Mouse (Mus musculus) MEL (cell line): ENCODE measurements around the gene Tnip3. TPM values are rescaled to one million over a fixed set of nuclear protein-coding genes. Genes with fewer than 3 reads are reported as not detected.

Experiments used
- DNase-seq: peaks from one replicate; pipeline ENCODE4 v3.0.0; 2011; ENCODE audit warnings: low read depth, low spot score
- H3K27ac ChIP-seq: 2 replicates; pipeline ENCODE4 v1.5.1; 2012; ENCODE audit warnings: low read depth, mild to moderate bottlenecking, control low read depth, low read length, moderate library complexity; ENCODE audit not compliant: control insufficient read depth
- H3K27me3 ChIP-seq, 2 experiments: fragments of 150-350 bp in 1 of 2; sonication (generic) in 1 of 2; 2 replicates each; pipeline ENCODE4 v1.6.1; 2012; ENCODE audit warnings: low read length in 2 of 2, mild to moderate bottlenecking in 2 of 2, improper control_type of control experiment in 1 of 2, moderate library complexity in 1 of 2; ENCODE audit not compliant: insufficient read depth in 2 of 2, control insufficient read depth in 1 of 2
- H3K36me3 ChIP-seq, 2 experiments: 2 replicates each; pipeline ENCODE4 v1.6.1; 2012 to 2014; ENCODE audit warnings: low read length in 2 of 2, improper control_type of control experiment in 1 of 2, inconsistent platforms in 1 of 2, mild to moderate bottlenecking in 1 of 2; ENCODE audit not compliant: insufficient read depth in 2 of 2, control insufficient read depth in 1 of 2
- H3K4me1 ChIP-seq, 2 experiments: fragments of 150-350 bp in 1 of 2; sonication (generic) in 1 of 2; 2 replicates each; pipeline ENCODE4 v1.6.1; 2012; ENCODE audit warnings: low read length in 2 of 2, improper control_type of control experiment in 1 of 2, mild to moderate bottlenecking in 1 of 2; ENCODE audit not compliant: insufficient read depth in 2 of 2, control insufficient read depth in 1 of 2
- H3K4me3 ChIP-seq, 2 experiments: fragments of 150-350 bp in 1 of 2; sonication (generic) in 1 of 2; 2 replicates each; pipeline ENCODE4 v1.5.1; 2012; ENCODE audit warnings: low read depth in 2 of 2, low read length in 2 of 2, mild to moderate bottlenecking in 2 of 2, moderate library complexity in 2 of 2, control low read depth in 1 of 2, improper control_type of control experiment in 1 of 2; ENCODE audit not compliant: control insufficient read depth in 1 of 2, insufficient read depth in 1 of 2
- H3K79me2 ChIP-seq: 2 replicates; pipeline ENCODE4 v1.6.1; 2012; ENCODE audit warnings: mild to moderate bottlenecking, low read length, moderate library complexity; ENCODE audit not compliant: control insufficient read depth, poor library complexity, insufficient read depth
- H3K9ac ChIP-seq: 2 replicates; pipeline ENCODE4 v1.6.1; 2012; ENCODE audit warnings: low read depth, mild to moderate bottlenecking, control low read depth, low read length, moderate library complexity; ENCODE audit not compliant: control insufficient read depth, poor library complexity, severe bottlenecking
- H3K9me3 ChIP-seq: fragments of 150-350 bp; sonication (generic); replicated peaks from 2 replicates; pipeline ENCODE4 v1.6.1; 2012; ENCODE audit warnings: mild to moderate bottlenecking, low read length, improper control_type of control experiment, moderate library complexity; ENCODE audit not compliant: insufficient read depth
- CHD1 ChIP-seq: IDR thresholded peaks from 2 replicates; pipeline ENCODE4 v1.6.1; 2012; ENCODE audit warnings: low read depth, mild to moderate bottlenecking, inconsistent platforms, low read length, improper control_type of control experiment
- CHD2 ChIP-seq: IDR thresholded peaks from 2 replicates; pipeline ENCODE4 v1.6.1; 2011; ENCODE audit warnings: low read length, improper control_type of control experiment
- CTCF ChIP-seq, 3 experiments: IDR thresholded peaks in 2 of 3; conservative IDR thresholded peaks in 1 of 3; 2 replicates each; pipeline ENCODE4 v1.5.1; 2011 to 2012; ENCODE audit warnings: low read length in 3 of 3, low read depth in 2 of 3, mild to moderate bottlenecking in 2 of 3, improper control_type of control experiment in 1 of 3, inconsistent platforms in 1 of 3, mixed read lengths in 1 of 3, moderate library complexity in 1 of 3; ENCODE audit not compliant: control insufficient read depth in 1 of 3, insufficient read depth in 1 of 3, poor library complexity in 1 of 3, severe bottlenecking in 1 of 3
- E2F4 ChIP-seq: IDR thresholded peaks from 2 replicates; pipeline ENCODE4 v1.6.1; 2011; ENCODE audit warnings: low read depth, low read length, improper control_type of control experiment, borderline replicate concordance
- ELF1 ChIP-seq: IDR thresholded peaks from 2 replicates; pipeline ENCODE4 v1.6.1; 2014; ENCODE audit warnings: low read depth, mild to moderate bottlenecking, inconsistent platforms, low read length, improper control_type of control experiment, moderate library complexity
- EP300 ChIP-seq, 2 experiments: IDR thresholded peaks; 2 replicates each; pipeline ENCODE4 v1.6.1; 2011; ENCODE audit warnings: improper control_type of control experiment in 2 of 2, low read length in 2 of 2, low read depth in 1 of 2, mild to moderate bottlenecking in 1 of 2
- ETS1 ChIP-seq: IDR thresholded peaks from 2 replicates; pipeline ENCODE4 v1.6.1; 2012; ENCODE audit warnings: low read depth, mild to moderate bottlenecking, inconsistent platforms, low read length, improper control_type of control experiment, moderate library complexity
- GABPA ChIP-seq: IDR thresholded peaks from 2 replicates; pipeline ENCODE4 v1.6.1; 2012; ENCODE audit warnings: low read depth, mild to moderate bottlenecking, inconsistent platforms, low read length, improper control_type of control experiment, moderate library complexity
- GATA1 ChIP-seq: IDR thresholded peaks from 2 replicates; pipeline ENCODE4 v1.6.1; 2011; ENCODE audit warnings: low read depth, low read length, improper control_type of control experiment
- HCFC1 ChIP-seq: IDR thresholded peaks from 2 replicates; pipeline ENCODE4 v1.6.1; 2012; ENCODE audit warnings: low read depth, mild to moderate bottlenecking, inconsistent platforms, low read length, improper control_type of control experiment, moderate library complexity
- JUND ChIP-seq: IDR thresholded peaks from 2 replicates; pipeline ENCODE4 v1.6.1; 2011; ENCODE audit warnings: low read depth, mild to moderate bottlenecking, improper control_type of control experiment, low read length
- MAFK ChIP-seq: IDR thresholded peaks from 2 replicates; pipeline ENCODE4 v1.6.1; 2011; ENCODE audit warnings: low read depth, mild to moderate bottlenecking, low read length, improper control_type of control experiment, borderline replicate concordance
- MAX ChIP-seq: IDR thresholded peaks from 2 replicates; pipeline ENCODE4 v1.6.1; 2011; ENCODE audit warnings: low read length, improper control_type of control experiment
- MXI1 ChIP-seq: IDR thresholded peaks from 2 replicates; pipeline ENCODE4 v1.6.1; 2011; ENCODE audit warnings: mild to moderate bottlenecking, low read depth, low read length, improper control_type of control experiment
- MYB ChIP-seq: IDR thresholded peaks from 2 replicates; pipeline ENCODE4 v1.6.1; 2011; ENCODE audit warnings: mild to moderate bottlenecking, low read depth, low read length, improper control_type of control experiment
- MYC ChIP-seq: IDR thresholded peaks from 2 replicates; pipeline ENCODE4 v1.6.1; 2011; ENCODE audit warnings: low read depth, mild to moderate bottlenecking, low read length, improper control_type of control experiment, moderate library complexity
- NRF1 ChIP-seq: IDR thresholded peaks from 2 replicates; pipeline ENCODE4 v1.6.1; 2014; ENCODE audit warnings: low read depth, mild to moderate bottlenecking, inconsistent platforms, low read length, improper control_type of control experiment, moderate library complexity; ENCODE audit not compliant: poor library complexity, insufficient read depth, severe bottlenecking
- POLR2A ChIP-seq, 2 experiments: IDR thresholded peaks; 2 replicates each; pipeline ENCODE4 v1.6.1; 2011 to 2012; ENCODE audit warnings: low read length in 2 of 2, mild to moderate bottlenecking in 2 of 2, control low read depth in 1 of 2, improper control_type of control experiment in 1 of 2, low read depth in 1 of 2, moderate library complexity in 1 of 2; ENCODE audit not compliant: control insufficient read depth in 1 of 2, insufficient read depth in 1 of 2, poor library complexity in 1 of 2
- RCOR1 ChIP-seq: IDR thresholded peaks from 2 replicates; pipeline ENCODE4 v1.6.1; 2012; ENCODE audit warnings: low read depth, mild to moderate bottlenecking, inconsistent platforms, low read length, improper control_type of control experiment
- SIN3A ChIP-seq: IDR thresholded peaks from 2 replicates; pipeline ENCODE4 v1.6.1; 2012; ENCODE audit warnings: low read length, improper control_type of control experiment, inconsistent platforms
- SMC3 ChIP-seq: IDR thresholded peaks from 2 replicates; pipeline ENCODE4 v1.6.1; 2011; ENCODE audit warnings: low read depth, low read length, improper control_type of control experiment
- TBP ChIP-seq: IDR thresholded peaks from 2 replicates; pipeline ENCODE4 v1.8.0; 2011; ENCODE audit warnings: low read depth, low read length, improper control_type of control experiment
- TCF12 ChIP-seq: IDR thresholded peaks from 2 replicates; pipeline ENCODE4 v1.6.1; 2014; ENCODE audit warnings: low read depth, mild to moderate bottlenecking, inconsistent platforms, low read length, improper control_type of control experiment, moderate library complexity
- USF2 ChIP-seq, 2 experiments: IDR thresholded peaks; 2 replicates each; pipeline ENCODE4 v1.6.1; 2011 to 2012; ENCODE audit warnings: improper control_type of control experiment in 2 of 2, low read length in 2 of 2, borderline replicate concordance in 1 of 2, inconsistent platforms in 1 of 2, low read depth in 1 of 2, mild to moderate bottlenecking in 1 of 2; ENCODE audit not compliant: insufficient read depth in 1 of 2
- ZKSCAN1 ChIP-seq: IDR thresholded peaks from 2 replicates; pipeline ENCODE4 v1.6.1; 2012; ENCODE audit warnings: low read depth, mild to moderate bottlenecking, inconsistent platforms, low read length, improper control_type of control experiment, moderate library complexity
- ZMIZ1 ChIP-seq: IDR thresholded peaks from 2 replicates; pipeline ENCODE4 v1.6.1; 2012; ENCODE audit warnings: low read depth, mild to moderate bottlenecking, inconsistent platforms, low read length, improper control_type of control experiment, moderate library complexity
- ZNF384 ChIP-seq: IDR thresholded peaks from 2 replicates; pipeline ENCODE4 v1.6.1; 2012; ENCODE audit warnings: low read depth, mild to moderate bottlenecking, inconsistent platforms, low read length, improper control_type of control experiment
- polyA plus RNA-seq, 2 experiments: library from polyadenylated mRNA; stranded (reverse) in 1 of 2; unstranded in 1 of 2; fragments of >175 nt in 1 of 2; fragments of >200 nt in 1 of 2; gene quantifications; 2 replicates each; pipeline versions ENCODE4 v1.2.1 to v1.2.4; 2012; ENCODE audit warnings: low replicate concordance in 2 of 2, low read depth in 1 of 2; ENCODE audit not compliant: insufficient read length in 2 of 2, insufficient read depth in 1 of 2, missing spikeins in 1 of 2
- total RNA-seq: library from RNA; depleted of rRNA; stranded (reverse); fragments of 300-350 nt; gene quantifications from 2 replicates; pipeline ENCODE4 v1.2.3, GENCODE M21; 2012

The Tnip3 gene
- total and polyA plus RNA-seq, 3 experiments, result 0.99 TPM; not detected in 2

GRCm38 (mm10) chr6:65594171-65594570, 69.1 kb downstream of the Tnip3 start:
- H3K27ac ChIP-seq, result no peak overlapping the region
- peak; percentile 76 for TF ChIP-seq ETS1
- TF ChIP-seq NRF1, result no peak
- 0 out of 2 replicates have a peak, but pooled peaks have one; percentile 51 for TF ChIP-seq GABPA
- no peak for TF ChIP-seq ZKSCAN1
- TF ChIP-seq EP300 (IDR thresholded peaks at IDR 0.05; ENCODE audit: low read depth in 1 of 2, low read length in 2 of 2), result peak; percentile 47 to 74
- no peak for TF ChIP-seq MYB
- no peak for TF ChIP-seq CTCF (IDR thresholded peaks at IDR 0.05 in 2 of 3, conservative IDR thresholded peaks at IDR 0.05 in 1 of 3; ENCODE audit: control insufficient read depth in 1 of 3, insufficient read depth in 1 of 3, low read depth in 2 of 3, low read length in 3 of 3, poor library complexity in 1 of 3, severe bottlenecking in 1 of 3)
- peak; percentile 51; the same call in 1 of the 2 replicates for TF ChIP-seq MAX
- TF ChIP-seq USF2 (IDR thresholded peaks at IDR 0.05; ENCODE audit: borderline replicate concordance in 1 of 2, insufficient read depth in 1 of 2, low read depth in 1 of 2, low read length in 2 of 2), result no peak
- TF ChIP-seq SIN3A, result peak; percentile 64
- no peak for TF ChIP-seq POLR2A (IDR thresholded peaks at IDR 0.05; ENCODE audit: control insufficient read depth in 1 of 2, insufficient read depth in 1 of 2, low read depth in 1 of 2, low read length in 2 of 2, poor library complexity in 1 of 2)
- peak; percentile 33; the same call in 1 of the 2 replicates for TF ChIP-seq RCOR1
- no peak for TF ChIP-seq GATA1
- no peak for TF ChIP-seq CHD1
- no peak for TF ChIP-seq ZMIZ1
- peak; percentile 54; the same call in 1 of the 2 replicates for TF ChIP-seq MYC
- TF ChIP-seq ZNF384, result no peak
- TF ChIP-seq MAFK, result 0 out of 2 replicates have a peak, but pooled peaks have one; percentile 43
- no peak for TF ChIP-seq CHD2
- no peak for TF ChIP-seq E2F4
- TF ChIP-seq SMC3, result no peak
- 0 out of 2 replicates have a peak, but pooled peaks have one; percentile 15 for TF ChIP-seq TCF12
- peak; percentile 72 for TF ChIP-seq ELF1
- TF ChIP-seq JUND, result 0 out of 2 replicates have a peak, but pooled peaks have one; percentile 43
- TF ChIP-seq HCFC1, result 0 out of 2 replicates have a peak, but pooled peaks have one; percentile 19
- TF ChIP-seq MXI1, result peak; percentile 59
- 0 out of 2 replicates have a peak, but pooled peaks have one; percentile 52 for TF ChIP-seq TBP
- TF ChIP-seq, all 39 proteins: peak for 14
- DNase-seq, result peak; percentile 91
- Histone ChIP-seq H3K27me3 (no peaks in the 10 kb centered on the region), H3K9me3 (no peaks in the 10 kb centered on the region), H3K4me1 (peaks cover 14 to 25% of the 10 kb centered on the region in 2 experiments), H3K9ac (no peak overlapping the region), H3K36me3 (peaks cover 0 to 20% of the 10 kb centered on the region in 2 experiments; a peak in 2 of 4 replicates), H3K4me3 (no peak overlapping the region), H3K79me2 (no peaks in the 10 kb centered on the region)
